8 mouse cellular contexts compared by ENCODE assay signal in genomic region chr7:30323795-30324194, GRCm38 (mm10). TPM values are rescaled to one million over a fixed set of nuclear protein-coding genes. Genes with fewer than 3 reads are reported as not detected.
A peak's percentile ranks its signal among the peaks of the same experiment; 100 is the strongest.
DNase-seq lines count a peak whose midpoint lies in the region; ATAC-seq and TF ChIP-seq lines count a peak whose summit lies in the region.

Gene Sdhaf1 (minus strand): TSS chr7:30323895.

- 75% methylated on average over 3 of the region's 3 CpGs for WGBS in limb, embryonic 10.5 days
- 76% methylated on average over 3 of the region's 3 CpGs for WGBS in stomach, embryonic 15.5 days

- 0 out of 2 replicates have a peak, but pooled peaks cover 3% of the 10 kb centered on the region for H3K9me3 ChIP-seq in erythroblast, embryonic 14.5 days (ENCODE audit: control insufficient read depth, low read length)
- no peaks in the 10 kb centered on the region for H3K9me3 ChIP-seq in ES-E14 (ENCODE audit: control insufficient read depth, insufficient read depth, low read depth, low read length)
- H3K9me3 ChIP-seq in limb, embryonic 10.5 days (replicated peaks) = no peaks in the 10 kb centered on the region
- H3K9me3 ChIP-seq in stomach, embryonic 15.5 days = no peaks in the 10 kb centered on the region

- peaks cover 3% of the 10 kb centered on the region for H3K27me3 ChIP-seq in erythroblast, embryonic 14.5 days (ENCODE audit: control insufficient read depth)
- H3K27me3 ChIP-seq in limb, embryonic 10.5 days (ENCODE audit: low read depth, poor library complexity, severe bottlenecking) = 0 out of 2 replicates have a peak, but pooled peaks cover 9% of the 10 kb centered on the region
- H3K27me3 ChIP-seq in stomach, embryonic 15.5 days (replicated peaks) = no peaks in the 10 kb centered on the region

- H3K27ac ChIP-seq in ES-E14 (ENCODE audit: insufficient read depth, low read depth, low read length, poor library complexity, severe bottlenecking) = peak within 1 kb of the TSS; percentile 56; the same call in 1 of the 2 replicates
- peak within 1 kb of the TSS; percentile 88 for H3K27ac ChIP-seq in limb, embryonic 10.5 days
- peak within 1 kb of the TSS; percentile 92 for H3K27ac ChIP-seq in stomach, embryonic 15.5 days

- H3K9ac ChIP-seq in ES-E14 (ENCODE audit: insufficient read depth, low read depth, low read length, poor library complexity, severe bottlenecking) = peak within 1 kb of the TSS; percentile 76; the same call in 1 of the 2 replicates
- H3K9ac ChIP-seq in stomach, embryonic 15.5 days = no peak within 1 kb of the TSS

- peaks cover 34% of the 10 kb centered on the region for H3K4me1 ChIP-seq in erythroblast, embryonic 14.5 days (ENCODE audit: control insufficient read depth)
- H3K4me1 ChIP-seq in ES-E14 (ENCODE audit: control insufficient read depth in 2 of 2, insufficient read depth in 2 of 2, low read length in 2 of 2, poor library complexity in 1 of 2) = peaks cover 4 to 7% of the 10 kb centered on the region in 2 experiments; a peak in 2 of 4 replicates
- H3K4me1 ChIP-seq in limb, embryonic 10.5 days = peaks cover 24% of the 10 kb centered on the region
- H3K4me1 ChIP-seq in stomach, embryonic 15.5 days = peaks cover 11% of the 10 kb centered on the region; the same call in 1 of the 2 replicates

- intact Hi-C loops in left cerebral cortex, postnatal 36 days (cut with DNase I) = no loop called here

- DNase-seq in ES-E14 (ENCODE audit: low read depth, low spot score) = no peak
- no peak for DNase-seq in limb, embryonic 10.5 days (ENCODE audit: low spot score)
- DNase-seq in cerebellum, postnatal 4 days (ENCODE audit: low spot score in 2 of 2) = no peak
- DNase-seq in left cerebral cortex, postnatal 36 days (ENCODE audit: low spot score in 2 of 2) = no peak

- in situ Hi-C loops in ES-E14 (cut with MboI; ENCODE audit: low sequenced_read_pairs in 2 of 2, unreplicated experiment in 2 of 2) = no loop called here

- peak within 1 kb of the TSS; percentile 78 for H3K4me2 ChIP-seq in stomach, embryonic 15.5 days

- peak within 1 kb of the TSS; percentile 82 for H3K4me3 ChIP-seq in erythroblast, embryonic 14.5 days (replicated peaks)
- H3K4me3 ChIP-seq in ES-E14 (ENCODE audit: insufficient read depth in 1 of 2, low read depth in 1 of 2, low read length in 2 of 2, poor library complexity in 1 of 2, severe bottlenecking in 1 of 2) = peak within 1 kb of the TSS; percentile 62 to 98
- H3K4me3 ChIP-seq in limb, embryonic 10.5 days = peak within 1 kb of the TSS; percentile 73
- H3K4me3 ChIP-seq in stomach, embryonic 15.5 days (replicated peaks) = peak within 1 kb of the TSS; percentile 75

- no peak for ATAC-seq in erythroblast, adult 5-6 weeks (replicated peaks; ENCODE audit: low FRiP score, poor library complexity, severe bottlenecking)
- no peak for ATAC-seq in granulocyte monocyte progenitor cell, adult 5-6 weeks (replicated peaks; ENCODE audit: poor library complexity, severe bottlenecking)
- no peak for ATAC-seq in stomach, embryonic 15.5 days (ENCODE audit: insufficient read depth, low FRiP score, low read depth)

- no peaks in the 10 kb centered on the region for H3K36me3 ChIP-seq in erythroblast, embryonic 14.5 days (ENCODE audit: control insufficient read depth)
- H3K36me3 ChIP-seq in ES-E14 (ENCODE audit: control insufficient read depth, insufficient read depth, low read length, poor library complexity, severe bottlenecking) = peaks cover 3% of the 10 kb centered on the region; the same call in 1 of the 2 replicates
- H3K36me3 ChIP-seq in limb, embryonic 10.5 days = peaks cover 14% of the 10 kb centered on the region
- H3K36me3 ChIP-seq in stomach, embryonic 15.5 days = no peaks in the 10 kb centered on the region

TF ChIP-seq in ES-E14, 5 proteins besides CTCF, POLR2A, EP300 and RAD21:
- TF ChIP-seq CHD2 (IDR thresholded peaks at IDR 0.05; ENCODE audit: low read depth, low read length) (no peak), ZC3H11A (IDR thresholded peaks at IDR 0.05; ENCODE audit: borderline replicate concordance, low read depth, low read length) (no peak), HCFC1 (IDR thresholded peaks at IDR 0.05; ENCODE audit: borderline replicate concordance, insufficient read depth, low read length) (no peak), ZNF384 (IDR thresholded peaks at IDR 0.05; ENCODE audit: low read depth, low read length) (no peak)

RNA-seq across cellular contexts. Expression of gene Sdhaf1, which starts in this region (rescaled TPM):
- 0.45 and 0.47 TPM in 2 replicates for polyA plus RNA-seq in erythroblast, embryonic 14.5 days (2012)
- 0.84 TPM in 1 of 2 replicates, not detected in the other for total RNA-seq in erythroblast, adult 5-6 weeks (2015; ENCODE audit: low replicate concordance)
- 0.77 and 2.8 TPM in 2 replicates for total RNA-seq in erythroblast, adult 5-6 weeks (2017; ENCODE audit: low replicate concordance)
- 6.6 and 8.5 TPM in 2 replicates for total RNA-seq in ES-E14 (2012; rRNA removed)
- total RNA-seq in granulocyte monocyte progenitor cell, adult 5-6 weeks (2014; fragmentation: Nextera tagmentation) = 10.5 and 11.8 TPM in 2 replicates
- total RNA-seq in granulocyte monocyte progenitor cell, adult 5-6 weeks (2017) = 7.8 and 12.9 TPM in 2 replicates
- polyA plus RNA-seq in limb, embryonic 10.5 days (2016; fragmentation: Nextera tagmentation; extraction: Ambion mirVana) = 18.3 and 18.4 TPM in 2 replicates
- polyA plus RNA-seq in stomach, embryonic 15.5 days (2015; fragmentation: Nextera tagmentation; extraction: Ambion mirVana) = 14.3 and 16.1 TPM in 2 replicates
- 1 to 10 TPM; 7.5 to 9.4 TPM for total RNA-seq in left cerebral cortex, postnatal 36 days (2021)

Comparison
In these comparisons a context has a peak if more than half of its experiments do, and no peak if none do; other contexts are left out.
1. RNA of gene Sdhaf1 (polyA plus RNA-seq): 18.3 to 18.4 TPM in limb, embryonic 10.5 days and 14.3 to 16.1 TPM in stomach, embryonic 15.5 days; 0.45 to 0.47 TPM in erythroblast, embryonic 14.5 days; every median in the first group is over 10 times any median in the second.
2. Peak in every context shown above with its lines, with median percentiles within 50 percentile points of each other: H3K4me3 ChIP-seq and H3K27ac ChIP-seq.